Mouse (Mus musculus): ENCODE results near the gene Fbxo9. TPM values are rescaled to one million over a fixed set of nuclear protein-coding genes. Genes with fewer than 3 reads are reported as not detected.
"Not testable (repeated sequence)": the region's sequence is repeated elsewhere in the genome, so short reads cannot be mapped to it uniquely, and the experiment has no call there.

Fbxo9 gene
- total and polyA plus RNA-seq, 3 experiments, result 14.3 to 24.2 (median 18.3) TPM

DNA sequence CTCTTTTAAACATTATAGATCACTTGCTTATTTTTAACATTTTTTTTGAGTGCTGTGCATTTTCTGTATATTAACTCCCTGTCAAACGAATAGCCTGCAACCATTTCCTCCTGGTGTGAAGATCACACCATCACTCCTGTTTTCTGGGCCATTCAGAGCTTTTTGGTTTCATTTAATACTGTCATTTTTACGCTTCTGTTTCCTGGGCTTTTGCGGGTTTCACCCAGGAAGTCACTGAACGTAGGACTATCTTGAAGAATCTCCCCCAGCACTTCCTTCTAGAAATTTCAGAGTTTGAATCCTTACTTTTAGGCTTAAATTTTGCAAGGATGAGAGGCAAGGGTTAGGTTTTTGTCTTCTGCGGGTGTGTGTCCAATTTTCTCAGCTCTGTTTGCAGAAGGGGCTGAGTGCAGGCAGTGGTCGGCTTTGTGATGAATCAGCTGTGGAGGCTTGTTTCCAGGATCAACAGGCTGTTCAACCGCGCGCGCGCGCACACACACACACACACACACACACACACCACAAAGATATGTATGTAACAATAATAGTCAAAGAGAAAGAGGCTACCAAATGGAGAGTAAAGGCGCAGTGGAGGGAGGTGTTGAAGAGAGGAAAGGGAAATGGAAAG lies 35.0 kb downstream of the Fbxo9 start:
- H3K9ac ChIP-seq (ENCODE audit: insufficient read depth, low read depth), result no peak overlapping the region
- H3K4me3 ChIP-seq (replicated peaks in 1 of 3; ENCODE audit: low read depth in 2 of 3, low read length in 2 of 3, poor library complexity in 1 of 3), result no peak overlapping the region
- in situ Hi-C loops (cut with MboI; ENCODE audit: low pct_ligation_motif_present, low pct_unique_long_range_greater_than_20kb, low sequenced_read_pairs) (no loop called here), dilution Hi-C loops (cut with MboI; ENCODE audit: extremely low pct_ligation_motif_present, extremely low pct_unique_long_range_greater_than_20kb, low sequenced_read_pairs) (no loop called here)
- DNase-seq (ENCODE audit: extremely low read depth), result no peak
- H3K79me2 ChIP-seq (replicated peaks; ENCODE audit: control insufficient read depth, extremely low read depth, insufficient read depth, poor library complexity, severe bottlenecking), result no peaks in the 10 kb centered on the region
- H3K27ac ChIP-seq (ENCODE audit: insufficient read depth, low read depth), result no peak overlapping the region
- TF ChIP-seq MYC (IDR thresholded peaks at IDR 0.05; ENCODE audit: low read depth, low read length) (no peak), SIN3A (IDR thresholded peaks at IDR 0.05; ENCODE audit: low read length) (no peak), KAT2A (IDR thresholded peaks at IDR 0.05; ENCODE audit: insufficient replicate concordance, low read length) (no peak)
- no peaks in the 10 kb centered on the region for H3K27me3 ChIP-seq (replicated peaks)
- H3K9me3 ChIP-seq (replicated peaks; ENCODE audit: low read length), result no peaks in the 10 kb centered on the region
- H3K4me1 ChIP-seq (ENCODE audit: control insufficient read depth in 1 of 2, insufficient read depth in 2 of 2), result peaks cover 0 to 18% of the 10 kb centered on the region in 2 experiments; a peak in 2 of 4 replicates
- no peak overlapping the region for H3K4me2 ChIP-seq (ENCODE audit: insufficient read depth, low read depth, poor library complexity, severe bottlenecking)
- H3K36me3 ChIP-seq (replicated peaks in 1 of 2; ENCODE audit: control insufficient read depth in 1 of 2, insufficient read depth in 1 of 2, low read length in 1 of 2), result no peaks in the 10 kb centered on the region

- H3K4me2 ChIP-seq (ENCODE audit: insufficient read depth, low read depth, poor library complexity, severe bottlenecking); H3K9ac ChIP-seq (ENCODE audit: insufficient read depth, low read depth); in situ Hi-C loops (cut with MboI; ENCODE audit: low pct_ligation_motif_present, low pct_unique_long_range_greater_than_20kb, low sequenced_read_pairs); H3K9me3 ChIP-seq (replicated peaks; ENCODE audit: low read length); dilution Hi-C loops (cut with MboI; ENCODE audit: extremely low pct_ligation_motif_present, extremely low pct_unique_long_range_greater_than_20kb, low sequenced_read_pairs); H3K27ac ChIP-seq (ENCODE audit: insufficient read depth, low read depth); H3K4me3 ChIP-seq (replicated peaks in 1 of 3; ENCODE audit: low read depth in 2 of 3, low read length in 2 of 3, poor library complexity in 1 of 3); H3K79me2 ChIP-seq (replicated peaks; ENCODE audit: control insufficient read depth, extremely low read depth, insufficient read depth, poor library complexity, severe bottlenecking); H3K27me3 ChIP-seq (replicated peaks); H3K36me3 ChIP-seq (replicated peaks in 1 of 2; ENCODE audit: control insufficient read depth in 1 of 2, insufficient read depth in 1 of 2, low read length in 1 of 2); DNase-seq (ENCODE audit: extremely low read depth): not testable (repeated sequence)
- H3K4me1 ChIP-seq (ENCODE audit: control insufficient read depth in 1 of 2, insufficient read depth in 2 of 2), result peaks cover 0 to 18% of the 10 kb centered on the region in 2 experiments; a peak in 2 of 4 replicates
- peak; percentile 63 for TF ChIP-seq ZNF384 (IDR thresholded peaks at IDR 0.05; ENCODE audit: low read depth, low read length)
Measured at GRCm38 (mm10) chr9:78073291-78073690, 35.6 kb downstream of the Fbxo9 start.

DNA sequence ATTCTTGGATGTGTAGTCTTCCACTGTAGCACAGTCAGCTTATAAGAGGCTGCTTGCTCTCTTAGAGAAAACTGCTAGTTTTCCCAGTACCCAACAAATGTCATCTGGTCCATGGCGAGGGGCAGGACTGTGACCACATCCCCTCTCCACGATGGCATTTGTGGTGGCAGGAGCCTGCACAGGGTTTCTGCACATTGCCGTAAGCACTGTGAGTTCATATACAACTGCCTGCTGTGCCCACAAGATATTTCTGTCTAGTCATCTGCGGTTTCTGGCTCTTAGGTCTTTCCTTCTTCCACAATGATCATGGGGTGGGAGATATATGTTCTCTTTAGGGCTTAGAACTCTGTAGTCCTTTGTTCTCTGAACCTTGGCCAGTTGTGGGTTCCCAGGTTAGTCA lies 37.2 kb downstream of the Fbxo9 start:
- H3K27me3 ChIP-seq (replicated peaks), result no peaks in the 10 kb centered on the region
- in situ Hi-C loops (cut with MboI; ENCODE audit: low pct_ligation_motif_present, low pct_unique_long_range_greater_than_20kb, low sequenced_read_pairs) (no loop called here), dilution Hi-C loops (cut with MboI; ENCODE audit: extremely low pct_ligation_motif_present, extremely low pct_unique_long_range_greater_than_20kb, low sequenced_read_pairs) (no loop called here)
- no peaks in the 10 kb centered on the region for H3K36me3 ChIP-seq (replicated peaks in 1 of 2; ENCODE audit: control insufficient read depth in 1 of 2, insufficient read depth in 1 of 2, low read length in 1 of 2)
- H3K4me3 ChIP-seq (replicated peaks in 1 of 3; ENCODE audit: low read depth in 2 of 3, low read length in 2 of 3, poor library complexity in 1 of 3), result no peak overlapping the region
- H3K9ac ChIP-seq (ENCODE audit: insufficient read depth, low read depth), result no peak overlapping the region
- H3K27ac ChIP-seq (ENCODE audit: insufficient read depth, low read depth), result no peak overlapping the region
- no peaks in the 10 kb centered on the region for H3K9me3 ChIP-seq (replicated peaks; ENCODE audit: low read length)
- H3K4me1 ChIP-seq (ENCODE audit: control insufficient read depth in 1 of 2, insufficient read depth in 2 of 2), result peaks cover 0 to 18% of the 10 kb centered on the region in 2 experiments; a peak in 2 of 4 replicates
- H3K4me2 ChIP-seq (ENCODE audit: insufficient read depth, low read depth, poor library complexity, severe bottlenecking), result no peak overlapping the region
- TF ChIP-seq NELFE (IDR thresholded peaks at IDR 0.05; ENCODE audit: low read depth, low read length) (no peak), MXI1 (IDR thresholded peaks at IDR 0.05; ENCODE audit: low read depth, low read length) (no peak)
- no peak for DNase-seq (ENCODE audit: extremely low read depth)
- H3K79me2 ChIP-seq (replicated peaks; ENCODE audit: control insufficient read depth, extremely low read depth, insufficient read depth, poor library complexity, severe bottlenecking), result no peaks in the 10 kb centered on the region

DNA sequence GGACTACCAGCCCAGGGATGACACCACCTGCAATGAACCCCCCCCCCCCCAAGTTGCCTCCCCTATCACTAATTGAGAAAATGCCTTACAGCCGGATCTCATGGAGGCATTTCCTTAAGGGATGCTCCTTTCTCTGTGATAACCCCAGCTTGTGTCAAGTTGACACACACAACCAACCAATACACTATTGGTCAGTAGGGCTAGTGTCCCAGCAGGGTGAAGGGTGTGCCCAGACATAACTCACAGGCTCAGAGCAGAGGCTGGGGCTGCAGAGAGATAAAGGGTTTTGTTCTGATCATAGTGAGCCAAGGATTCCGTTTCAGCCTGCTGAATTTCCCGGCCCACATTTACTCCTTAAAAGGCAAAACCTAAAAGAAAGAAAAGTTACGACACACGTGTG lies 38.4 kb downstream of the Fbxo9 start:
- no peaks in the 10 kb centered on the region for H3K79me2 ChIP-seq (replicated peaks; ENCODE audit: control insufficient read depth, extremely low read depth, insufficient read depth, poor library complexity, severe bottlenecking)
- no peak overlapping the region for H3K9ac ChIP-seq (ENCODE audit: insufficient read depth, low read depth)
- no peaks in the 10 kb centered on the region for H3K27me3 ChIP-seq (replicated peaks)
- no peak overlapping the region for H3K4me2 ChIP-seq (ENCODE audit: insufficient read depth, low read depth, poor library complexity, severe bottlenecking)
- peaks cover 0 to 18% of the 10 kb centered on the region in 2 experiments; a peak in 2 of 4 replicates for H3K4me1 ChIP-seq (ENCODE audit: control insufficient read depth in 1 of 2, insufficient read depth in 2 of 2)
- no peak for TF ChIP-seq RCOR1 (conservative IDR thresholded peaks at IDR 0.05; ENCODE audit: low read depth, low read length)
- no peak for TF ChIP-seq MXI1 (IDR thresholded peaks at IDR 0.05; ENCODE audit: low read depth, low read length)
- TF ChIP-seq ZMIZ1 (IDR thresholded peaks at IDR 0.05; ENCODE audit: low read depth, low read length), result no peak
- TF ChIP-seq NRF1 (IDR thresholded peaks at IDR 0.05; ENCODE audit: low read depth, low read length), result no peak
- in situ Hi-C loops (cut with MboI; ENCODE audit: low pct_ligation_motif_present, low pct_unique_long_range_greater_than_20kb, low sequenced_read_pairs) (no loop called here), dilution Hi-C loops (cut with MboI; ENCODE audit: extremely low pct_ligation_motif_present, extremely low pct_unique_long_range_greater_than_20kb, low sequenced_read_pairs) (no loop called here)
- no peak for DNase-seq (ENCODE audit: extremely low read depth)
- no peak overlapping the region for H3K4me3 ChIP-seq (replicated peaks in 1 of 3; ENCODE audit: low read depth in 2 of 3, low read length in 2 of 3, poor library complexity in 1 of 3)
- no peaks in the 10 kb centered on the region for H3K9me3 ChIP-seq (replicated peaks; ENCODE audit: low read length)
- no peaks in the 10 kb centered on the region for H3K36me3 ChIP-seq (replicated peaks in 1 of 2; ENCODE audit: control insufficient read depth in 1 of 2, insufficient read depth in 1 of 2, low read length in 1 of 2)
- H3K27ac ChIP-seq (ENCODE audit: insufficient read depth, low read depth), result no peak overlapping the region

Data from CH12.LX (cell line).